Mouse (Mus musculus): ENCODE data around the gene Eras. TPM values are rescaled to one million over a fixed set of nuclear protein-coding genes. Genes with fewer than 3 reads are reported as not detected.
"Not testable (repeated sequence)": the region's sequence is repeated elsewhere in the genome, so short reads cannot be mapped to it uniquely, and the experiment has no call there.

The Eras gene
- polyA plus RNA-seq, 3 experiments from 2014 or later: not detected

DNA sequence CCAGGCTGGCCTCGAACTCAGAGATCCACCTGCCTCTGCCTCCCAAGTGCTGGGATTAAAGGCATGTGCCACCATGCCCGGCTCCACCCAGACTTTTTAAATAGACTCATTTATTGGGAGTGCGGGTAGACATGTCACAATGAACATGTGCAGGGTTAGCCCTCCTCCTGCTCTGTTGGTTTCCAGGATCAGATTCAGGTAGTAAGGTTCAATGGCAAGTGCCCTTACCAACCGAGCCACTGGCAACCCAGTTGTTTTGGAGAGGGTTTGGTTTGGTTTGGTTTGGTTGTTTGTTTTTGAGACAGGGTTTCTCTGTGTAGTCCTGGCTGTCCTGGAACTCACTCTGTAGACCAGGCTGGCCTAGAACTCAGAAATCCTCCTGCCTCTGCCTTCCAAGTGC is 19.2 kb downstream of the Eras start, which contains the start of gene Gm10490:
Gm10490 (plus strand) TSS at position 301 of the 400 bp plus-strand sequence.
- not testable (repeated sequence) for ATAC-seq

DNA sequence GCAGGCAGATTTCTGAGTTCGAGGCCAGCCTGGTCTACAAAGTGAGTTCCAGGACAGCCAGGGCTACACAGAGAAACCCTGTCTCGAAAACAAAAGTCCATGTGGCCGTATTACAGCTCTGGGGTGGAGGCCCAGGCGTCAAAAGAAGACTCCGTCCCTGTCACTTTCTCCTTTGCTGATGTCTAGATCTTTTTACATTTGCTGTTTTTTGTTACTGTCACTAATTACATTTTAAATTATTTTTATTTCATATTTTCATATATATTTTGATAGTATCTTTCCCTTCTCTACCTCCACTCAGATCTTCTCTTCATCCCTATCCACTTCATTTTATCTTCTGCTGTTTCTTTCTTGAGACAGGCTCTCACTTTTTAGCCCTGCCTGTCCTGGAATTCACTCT is 20.7 kb downstream of the Eras start, which contains the start of gene Gm10491:
Gm10491 (minus strand) TSS at position 101 of the 400 bp plus-strand sequence.
- no peak for ATAC-seq

DNA sequence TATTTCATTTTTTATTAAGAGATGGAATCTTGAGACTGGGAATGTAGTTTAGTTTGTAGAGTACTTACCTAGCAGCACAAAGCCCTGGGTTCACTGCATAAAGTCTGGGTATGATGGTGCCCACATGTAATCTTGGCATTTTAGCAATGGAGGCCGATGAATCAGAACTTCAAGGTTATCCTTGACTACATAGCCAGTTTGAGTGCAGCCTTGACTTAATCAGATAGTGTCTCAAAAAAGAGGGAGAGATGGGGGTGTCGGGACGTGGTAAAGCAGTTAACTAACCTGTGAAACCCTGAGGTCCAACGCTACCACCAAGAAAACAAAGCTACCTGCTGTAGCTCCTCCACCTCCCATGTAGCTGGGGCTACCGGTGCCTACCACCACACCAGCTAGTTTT is 24.0 kb downstream of the Eras start:
- no peak for ATAC-seq

DNA sequence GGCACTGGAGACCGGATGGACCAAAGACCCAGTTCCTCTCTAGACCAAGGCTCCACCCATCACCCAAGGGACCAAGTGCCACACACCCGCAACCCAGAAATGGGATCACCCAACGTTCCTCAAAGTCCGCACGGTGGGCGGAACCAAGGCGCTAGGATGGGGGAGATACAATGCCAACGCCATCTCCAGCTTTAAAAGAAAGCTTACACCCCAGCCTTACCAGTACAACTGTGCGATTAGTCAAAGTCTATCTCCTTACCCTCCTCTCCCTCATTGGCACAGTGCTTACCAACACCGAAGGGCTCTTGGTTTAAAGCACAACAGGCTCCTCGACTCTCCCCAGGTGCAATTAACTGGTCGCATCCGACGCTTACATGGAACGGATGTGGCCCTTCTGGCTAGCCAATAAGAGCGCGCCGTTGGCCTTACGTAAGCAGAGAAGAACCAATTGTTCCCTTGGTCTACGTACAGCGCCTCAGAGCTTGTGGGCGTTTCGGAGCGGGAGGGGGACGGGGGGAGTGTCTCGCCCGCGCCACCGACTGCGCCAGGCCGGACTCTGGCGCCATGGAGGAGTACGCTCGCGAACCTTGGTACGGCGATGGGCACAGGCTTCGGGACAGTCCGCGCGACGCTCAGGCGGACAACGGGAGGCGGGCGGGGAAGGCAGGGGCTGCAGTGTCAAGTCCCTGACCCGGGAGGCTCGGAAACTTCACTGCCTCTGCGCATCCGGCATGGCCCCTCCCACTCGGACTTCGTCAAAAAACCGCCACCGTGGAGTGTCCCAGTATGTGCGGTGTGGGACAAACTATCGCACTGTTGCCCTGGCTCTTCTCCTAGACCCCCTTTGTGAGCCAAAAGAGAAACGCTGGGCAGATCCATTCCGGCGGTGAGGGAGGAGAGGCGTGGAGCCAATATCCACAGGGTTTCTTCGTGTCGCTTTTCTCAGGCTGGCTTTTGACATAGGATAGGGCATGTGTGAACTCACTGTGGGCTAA is 29.2 kb downstream of the Eras start, which contains the start of the genes Pqbp1 and Timm17b:
Pqbp1 (minus strand) TSS at position 390 of the 995 bp plus-strand sequence.
Timm17b (plus strand) TSS at position 478 of the 995 bp plus-strand sequence.
- ATAC-seq: peak; percentile 96

DNA sequence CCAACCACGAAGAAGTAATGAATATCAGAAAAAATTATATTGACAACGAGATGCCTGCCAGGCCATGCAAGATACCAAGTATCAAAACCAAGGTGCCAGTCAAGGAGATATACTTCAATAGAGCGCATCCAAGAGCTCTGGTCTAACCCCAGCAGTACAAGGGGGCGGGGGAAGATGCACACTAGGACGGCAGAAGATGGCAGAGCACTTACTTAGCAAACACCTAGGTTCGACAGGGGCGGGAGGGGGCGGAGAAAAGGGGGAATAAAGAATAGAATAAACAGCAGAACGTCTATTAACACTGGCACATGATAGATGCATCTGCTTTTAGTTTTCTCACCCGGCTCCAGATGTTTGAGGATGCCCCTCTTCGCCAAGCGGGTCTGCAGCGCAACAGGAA is 30.2 kb downstream of the Eras start:
- no peak for ATAC-seq

DNA sequence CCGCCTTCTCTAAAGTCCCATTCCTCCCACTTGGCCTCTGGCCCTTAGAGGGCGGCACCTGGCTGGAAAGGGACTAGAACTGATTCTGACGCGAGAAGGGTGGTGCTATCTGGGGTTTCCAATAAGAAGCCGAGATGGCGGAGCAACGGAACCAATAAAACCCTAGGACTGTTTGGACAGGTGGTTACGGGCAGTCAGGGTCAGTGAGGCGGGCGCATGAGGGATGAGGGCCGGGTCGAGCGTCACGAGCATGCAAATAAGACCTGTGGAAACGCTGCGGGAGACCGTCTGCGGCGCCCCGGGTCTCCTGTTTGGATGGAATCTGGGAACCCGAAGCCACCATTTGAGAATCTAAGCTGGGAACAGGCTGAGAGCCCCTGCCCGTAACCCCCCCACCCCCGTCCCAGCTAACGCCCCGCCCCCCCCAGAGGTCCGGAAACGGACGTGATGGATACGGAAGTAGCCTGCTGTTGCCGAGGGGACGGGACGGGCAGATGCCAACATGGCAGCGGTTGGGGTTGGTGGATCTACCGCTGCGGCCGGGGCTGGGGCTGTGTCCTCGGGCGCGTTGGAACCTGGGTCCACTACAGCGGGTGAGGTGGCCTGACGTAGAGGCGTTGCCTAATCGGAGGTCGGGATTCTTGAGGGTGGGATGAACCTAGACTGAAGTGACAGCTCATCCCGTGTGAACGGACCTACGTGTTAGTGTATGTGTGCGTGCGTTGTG is 44.4 kb downstream of the Eras start, which contains the start of gene Slc35a2:
Slc35a2 (plus strand) TSS at position 188 of the 727 bp plus-strand sequence.
- peak; percentile 71 for ATAC-seq

DNA sequence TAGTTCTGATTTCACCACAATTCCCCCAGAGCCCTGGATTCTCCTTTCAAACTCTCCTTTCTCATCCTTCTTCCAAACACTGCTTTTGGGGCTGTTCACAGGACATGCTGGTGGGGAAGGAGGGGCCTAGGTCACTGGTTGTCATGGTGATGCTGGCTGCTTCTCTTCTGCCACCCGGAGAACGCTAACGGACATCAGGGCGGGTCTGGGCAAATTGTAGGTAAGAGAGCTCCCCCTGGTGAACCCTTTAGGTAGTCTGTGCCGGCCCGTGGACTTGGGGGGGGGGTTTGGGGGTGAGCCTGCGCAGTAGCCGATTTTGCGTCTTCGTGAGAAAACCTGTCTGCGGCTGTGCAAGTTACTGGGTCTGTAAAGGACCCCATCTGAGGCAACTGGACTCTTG is 48.6 kb downstream of the Eras start:
- ATAC-seq: peak; percentile 29

DNA sequence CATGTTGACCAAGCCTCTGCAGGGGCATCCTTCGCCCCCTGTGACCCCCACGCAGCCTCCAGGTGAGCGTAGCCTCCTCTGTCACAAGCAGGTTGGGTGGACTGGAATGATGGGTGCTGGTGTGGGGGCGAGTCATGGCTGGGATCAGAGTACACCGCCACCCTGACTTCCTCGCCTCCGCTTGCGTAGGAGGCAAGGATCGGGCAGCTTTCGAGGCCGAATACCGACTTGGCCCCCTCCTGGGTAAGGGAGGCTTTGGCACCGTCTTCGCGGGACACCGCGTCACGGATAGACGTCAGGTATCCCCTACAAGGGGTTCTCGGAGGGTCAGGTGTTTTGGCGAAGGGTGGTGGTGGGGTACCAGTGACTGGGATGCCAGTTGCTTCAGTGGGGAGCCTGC is 49.9 kb downstream of the Eras start:
- no peak for ATAC-seq

DNA sequence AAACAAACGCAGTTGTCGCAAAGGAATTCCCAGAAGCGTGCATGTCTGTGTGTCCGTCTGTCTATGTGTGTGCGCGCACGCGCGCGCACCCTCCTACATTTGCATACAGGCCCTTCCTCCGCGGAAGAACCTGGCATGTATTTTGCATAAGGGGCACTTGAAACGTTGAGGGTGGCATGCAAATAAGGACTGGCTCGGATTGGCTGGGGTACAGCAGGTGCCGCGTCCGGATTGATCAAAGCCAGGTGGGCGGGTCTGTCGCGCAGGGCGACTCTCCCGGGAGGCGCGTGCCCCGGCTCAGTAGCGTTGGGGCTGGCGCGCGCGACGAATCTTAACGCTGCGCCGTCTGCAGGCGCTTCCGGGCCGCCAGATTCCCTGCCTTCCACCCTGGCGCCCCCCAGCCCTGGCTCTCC is 50.4 kb downstream of the Eras start, which contains the start of gene Pim2:
Pim2 (plus strand) TSS at position 256 of the 413 bp plus-strand sequence.
- peak; percentile 90 for ATAC-seq

Other genes starting within 250 kb of the Eras start
- gene Magix, start 247.4 kb downstream of the Eras start, polyA plus RNA-seq (2017; shearing (Covaris generic)): not detected
- gene Gpkow, start 231.5 kb downstream of the Eras start, polyA plus RNA-seq (2017; shearing (Covaris generic)): 10 to 100 TPM; 48.0 to 54.7 (median 52.7) TPM
- 10 to 100 TPM; 39.0 to 53.6 (median 47.3) TPM for gene Wdr45, start 214.3 kb downstream of the Eras start, polyA plus RNA-seq (2017; shearing (Covaris generic))
- not detected for gene Gm45208, start 206.4 kb downstream of the Eras start, polyA plus RNA-seq (2017; shearing (Covaris generic))
- 10 to 100 TPM; 33.2 to 42.0 (median 41.3) TPM for gene Praf2, start 200.2 kb downstream of the Eras start, polyA plus RNA-seq (2017; shearing (Covaris generic))
- gene Ccdc120, start 177.7 kb downstream of the Eras start, polyA plus RNA-seq (2017; shearing (Covaris generic)): under 1 TPM in 1 of 3 experiments, not detected in 2; 0.59 TPM
- gene Tfe3, start 166.0 kb downstream of the Eras start, polyA plus RNA-seq (2017; shearing (Covaris generic)): 10 to 100 TPM; 12.6 to 15.0 (median 12.9) TPM
- 10 to 100 TPM; 46.3 to 91.0 (median 68.7) TPM for gene Gripap1, start 138.8 kb downstream of the Eras start, polyA plus RNA-seq (2017; shearing (Covaris generic))
- 1 to 10 TPM in 1 of 3 experiments, under 1 TPM in 2; 0.43 to 1.1 (median 0.50) TPM for gene Kcnd1, start 106.3 kb downstream of the Eras start, polyA plus RNA-seq (2017; shearing (Covaris generic))
- gene Otud5, start 87.2 kb downstream of the Eras start, polyA plus RNA-seq (2017; shearing (Covaris generic)): 10 to 100 TPM; 18.2 to 34.2 (median 24.7) TPM
- 10 to 100 TPM; 29.8 to 42.0 (median 39.9) TPM for gene Pim2, start 50.3 kb downstream of the Eras start, polyA plus RNA-seq (2017; shearing (Covaris generic))
- gene Slc35a2, start 44.6 kb downstream of the Eras start, polyA plus RNA-seq (2017; shearing (Covaris generic)): 10 to 100 TPM; 18.6 to 23.6 (median 18.7) TPM
- 100 to 1,000 TPM in 1 of 3 experiments, 10 to 100 TPM in 2; 91.7 to 116 (median 99.0) TPM for gene Pqbp1, start 29.3 kb downstream of the Eras start, polyA plus RNA-seq (2017; shearing (Covaris generic))
- 100 to 1,000 TPM; 116 to 127 (median 123) TPM for gene Timm17b, start 29.2 kb downstream of the Eras start, polyA plus RNA-seq (2017; shearing (Covaris generic))
- not detected for gene Gm10491, start 20.8 kb downstream of the Eras start, polyA plus RNA-seq (2017; shearing (Covaris generic))
- gene Gm10490, start 19.1 kb downstream of the Eras start, polyA plus RNA-seq (2017; shearing (Covaris generic)): not detected
- not detected for gene Pcsk1n, start 8.8 kb downstream of the Eras start, polyA plus RNA-seq (2017; shearing (Covaris generic))
- gene Hdac6, start 19.3 kb upstream of the Eras start, polyA plus RNA-seq (2017; shearing (Covaris generic)): 10 to 100 TPM in 1 of 3 experiments, 1 to 10 TPM in 2; 6.2 to 12.7 (median 9.4) TPM
- 10 to 100 TPM in 2 of 3 experiments, not detected in 1; 25.6 to 27.7 TPM for gene Gata1, start 49.5 kb upstream of the Eras start, polyA plus RNA-seq (2017; shearing (Covaris generic))
- gene Glod5, start 89.9 kb upstream of the Eras start, polyA plus RNA-seq (2017; shearing (Covaris generic)): not detected
- 10 to 100 TPM; 14.7 to 26.1 (median 20.7) TPM for gene Suv39h1, start 146.2 kb upstream of the Eras start, polyA plus RNA-seq (2017; shearing (Covaris generic))
- gene Was, start 161.9 kb upstream of the Eras start, polyA plus RNA-seq (2017; shearing (Covaris generic)): 10 to 100 TPM; 18.3 to 24.3 (median 22.3) TPM
- gene Wdr13, start 204.3 kb upstream of the Eras start, polyA plus RNA-seq (2017; shearing (Covaris generic)): 10 to 100 TPM; 13.8 to 20.4 (median 19.5) TPM
- 100 to 1,000 TPM; 601 to 807 (median 769) TPM for gene Rbm3, start 217.3 kb upstream of the Eras start, polyA plus RNA-seq (2017; shearing (Covaris generic))
- gene Tbc1d25, start 247.6 kb upstream of the Eras start, polyA plus RNA-seq (2017; shearing (Covaris generic)): 1 to 10 TPM; 2.5 to 4.1 (median 3.7) TPM

All from inflammation-experienced regulatory T-cells, adult 6 months (primary cell).